Mouse (Mus musculus) ES-Bruce4 (cell line): ENCODE data around the gene E2f4. TPM values are rescaled to one million over a fixed set of nuclear protein-coding genes. Genes with fewer than 3 reads are reported as not detected.

Source experiments
- H3K27ac ChIP-seq: 2 replicates; pipeline ENCODE4 v1.5.1; 2012; ENCODE audit warnings: low read length, inconsistent platforms; ENCODE audit not compliant: insufficient read depth
- H3K27me3 ChIP-seq: 2 replicates; pipeline ENCODE4 v1.6.1; 2012; ENCODE audit warnings: mild to moderate bottlenecking, low read length, inconsistent platforms; ENCODE audit not compliant: control insufficient read depth, poor library complexity, insufficient read depth, severe bottlenecking
- H3K36me3 ChIP-seq: 2 replicates; pipeline ENCODE4 v1.6.1; 2012; ENCODE audit warnings: inconsistent platforms, mild to moderate bottlenecking, low read length, moderate library complexity; ENCODE audit not compliant: control insufficient read depth, poor library complexity, insufficient read depth, severe bottlenecking
- H3K4me1 ChIP-seq: one replicate; pipeline ENCODE4 v1.8.1; 2011; ENCODE audit warnings: low read length; ENCODE audit not compliant: control insufficient read depth, insufficient read depth
- H3K4me3 ChIP-seq: 2 replicates; pipeline ENCODE4 v1.5.1; 2011; ENCODE audit warnings: low read depth, mild to moderate bottlenecking, low read length
- H3K9ac ChIP-seq: 2 replicates; pipeline ENCODE4 v1.6.1; 2012; ENCODE audit warnings: low read depth, mild to moderate bottlenecking, inconsistent platforms; ENCODE audit not compliant: poor library complexity, severe bottlenecking
- H3K9me3 ChIP-seq: replicated peaks from 2 replicates; pipeline ENCODE4 v1.6.1; 2012; ENCODE audit warnings: mild to moderate bottlenecking, low read length, inconsistent platforms; ENCODE audit not compliant: control insufficient read depth, poor library complexity, insufficient read depth, severe bottlenecking
- CTCF ChIP-seq: IDR thresholded peaks from one replicate; pipeline ENCODE4 v1.8.1; 2011; ENCODE audit warnings: low read depth, low read length
- EP300 ChIP-seq: IDR thresholded peaks from 2 replicates; pipeline ENCODE4 v1.6.1; 2011; ENCODE audit warnings: low read depth, low read length; ENCODE audit not compliant: insufficient read depth
- POLR2A ChIP-seq: IDR thresholded peaks from one replicate; pipeline ENCODE4 v1.8.1; 2011; ENCODE audit warnings: low read length; ENCODE audit not compliant: insufficient read depth
- polyA plus RNA-seq: library from polyadenylated mRNA; stranded (reverse); fragments of >200 nt; gene quantifications from 2 replicates; pipeline ENCODE4 v1.2.4, GENCODE M21; 2011; ENCODE audit warnings: low read depth; ENCODE audit not compliant: missing spikeins, insufficient read depth, insufficient read length

The E2f4 gene
- polyA plus RNA-seq, 1 experiment, result 104 TPM

DNA sequence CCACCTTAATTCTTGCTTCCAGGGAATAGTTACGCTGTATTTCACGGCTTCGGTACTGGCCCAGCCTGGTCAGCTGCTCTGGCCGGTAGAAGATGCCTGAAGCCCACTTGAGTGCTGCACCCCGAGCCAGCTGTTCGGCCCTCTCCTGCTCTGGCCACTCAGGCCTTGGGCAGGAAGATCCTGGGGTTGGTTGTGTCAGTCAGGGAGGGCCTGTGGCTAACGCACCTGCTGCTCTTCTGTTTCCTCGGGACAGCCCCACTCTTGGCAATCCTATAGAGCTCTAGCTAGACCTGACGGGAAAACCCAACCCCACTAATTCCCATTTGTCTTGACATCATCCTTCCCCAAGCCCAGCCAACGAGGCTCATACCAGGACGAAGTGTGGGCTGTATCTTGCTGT lies 2.2 kb upstream of the E2f4 start:
- Histone ChIP-seq H3K27me3 (no peaks in the 10 kb centered on the region), H3K36me3 (peaks cover 14% of the 10 kb centered on the region), H3K9ac (peak overlapping the region; percentile 34), H3K4me1 (peaks cover 6% of the 10 kb centered on the region), H3K4me3 (peak overlapping the region; percentile 37), H3K9me3 (no peaks in the 10 kb centered on the region), H3K27ac (peak overlapping the region; percentile 7; the same call in 1 of the 2 replicates)
- TF ChIP-seq POLR2A, result no peak
- TF ChIP-seq EP300, result no peak
- TF ChIP-seq CTCF, result no peak

DNA sequence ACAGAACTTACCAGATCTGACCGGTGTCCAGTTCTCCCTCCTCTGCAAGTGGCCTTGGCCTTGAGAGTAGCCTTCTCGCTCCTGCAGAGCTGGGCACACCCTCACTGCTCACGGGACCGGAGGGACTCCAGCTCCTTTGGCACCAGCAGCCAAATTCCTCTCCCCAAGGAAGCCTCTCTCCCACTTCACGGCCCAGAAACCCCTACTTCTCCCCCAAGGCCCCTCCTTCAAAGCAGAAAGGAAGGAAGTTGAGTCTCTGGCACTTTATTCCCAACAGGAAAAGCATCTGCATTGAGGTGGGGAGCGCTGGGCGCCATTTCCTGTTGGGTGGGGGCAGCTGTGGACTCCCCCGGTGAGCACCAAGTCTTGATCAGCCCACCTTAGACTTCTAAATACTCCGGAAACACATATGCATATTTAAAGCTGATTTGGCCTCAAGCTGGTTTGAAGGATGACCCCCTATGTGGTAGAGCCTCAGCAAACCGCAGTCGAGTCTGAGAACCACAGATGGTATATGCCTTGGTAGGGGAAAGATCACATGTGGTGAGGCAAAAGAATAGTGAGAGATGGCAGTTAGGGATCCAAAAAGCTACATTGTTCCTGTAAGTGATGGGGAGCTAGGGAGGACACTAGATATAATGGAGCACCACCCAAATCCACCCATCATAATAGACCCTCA lies 1.4 kb upstream of the E2f4 start, which contains the start of gene Exoc3l:
TSS of gene Exoc3l (minus strand) at position 207 of the 679 bp plus-strand sequence.
- TF ChIP-seq POLR2A (no peak), CTCF (no peak), EP300 (no peak)
- peak within 1 kb of the TSS; percentile 21; the same call in 1 of the 2 replicates for H3K27ac ChIP-seq

DNA sequence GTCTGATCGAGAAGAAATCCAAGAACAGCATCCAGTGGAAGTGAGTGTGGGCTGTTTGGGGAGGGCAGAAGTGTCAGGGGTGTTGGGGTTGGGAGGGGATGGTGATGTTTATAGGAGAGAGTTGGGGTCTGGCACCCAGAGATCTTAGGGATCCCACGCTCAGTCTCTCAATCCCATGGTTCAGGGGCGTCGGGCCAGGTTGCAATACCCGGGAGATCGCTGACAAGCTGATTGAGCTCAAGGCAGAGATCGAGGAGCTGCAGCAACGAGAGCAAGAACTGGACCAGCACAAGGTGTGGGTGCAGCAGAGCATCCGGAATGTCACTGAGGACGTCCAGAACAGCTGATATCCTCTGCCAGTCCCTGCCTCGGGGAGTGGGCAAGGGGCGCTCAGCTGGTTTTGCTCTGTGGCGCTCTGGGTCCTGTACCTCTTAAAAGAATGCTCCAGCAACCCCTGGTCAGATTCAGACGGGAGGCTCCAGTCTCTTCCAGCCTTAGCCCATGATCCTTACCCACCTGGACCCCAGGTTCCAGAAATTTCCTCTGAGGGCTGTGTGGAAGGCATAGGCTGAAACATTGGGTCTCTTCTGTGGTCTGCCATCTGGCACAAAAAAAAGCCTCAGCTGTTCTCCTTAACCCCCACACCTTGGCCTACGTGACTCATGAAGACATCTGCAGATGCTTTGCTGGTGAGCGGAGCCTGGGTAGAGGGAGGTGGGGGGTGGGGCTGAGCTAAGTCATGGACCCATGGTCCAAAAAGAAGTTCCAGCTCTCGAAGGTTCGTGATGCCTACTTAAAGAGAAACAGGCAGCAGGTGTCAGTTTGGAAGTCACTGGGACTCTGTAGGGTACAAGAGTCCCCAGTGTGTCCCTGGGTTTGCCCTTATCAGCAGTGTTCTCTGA lies 1.1 kb downstream of the E2f4 start:
- Histone ChIP-seq H3K27ac (no peak overlapping the region), H3K4me3 (peak overlapping the region; percentile 97), H3K9me3 (no peaks in the 10 kb centered on the region), H3K27me3 (no peaks in the 10 kb centered on the region), H3K36me3 (peaks cover 43% of the 10 kb centered on the region), H3K4me1 (peaks cover 6% of the 10 kb centered on the region), H3K9ac (peak overlapping the region; percentile 94)
- TF ChIP-seq POLR2A (no peak), EP300 (no peak), CTCF (no peak)

More for the DNA sequence above, 1.4 kb upstream of the E2f4 start, which contains the start of gene Exoc3l:
- no peaks in the 10 kb centered on the region for H3K9me3 ChIP-seq
- peaks cover 6% of the 10 kb centered on the region for H3K4me1 ChIP-seq
- peak within 1 kb of the TSS; percentile 94 for H3K9ac ChIP-seq
- H3K4me3 ChIP-seq, result peak within 1 kb of the TSS; percentile 37
- H3K36me3 ChIP-seq, result peaks cover 22% of the 10 kb centered on the region
- H3K27me3 ChIP-seq, result no peaks in the 10 kb centered on the region

- H3K36me3 ChIP-seq, result peaks cover 54% of the 10 kb centered on the region
- no peak for TF ChIP-seq POLR2A
- no peak for TF ChIP-seq CTCF
- TF ChIP-seq EP300, result no peak
- no peak overlapping the region for H3K9ac ChIP-seq
- H3K4me1 ChIP-seq, result peaks cover 9% of the 10 kb centered on the region
- H3K27ac ChIP-seq, result no peak overlapping the region
- no peak overlapping the region for H3K4me3 ChIP-seq
- H3K9me3 ChIP-seq, result no peaks in the 10 kb centered on the region
- no peaks in the 10 kb centered on the region for H3K27me3 ChIP-seq
Observed at GRCm38 (mm10) chr8:105299962-105300361, 2.5 kb downstream of the E2f4 start.

- H3K27ac ChIP-seq, result peak overlapping the region; percentile 75
- TF ChIP-seq EP300 (no peak), POLR2A (no peak), CTCF (no peak)
- no peaks in the 10 kb centered on the region for H3K27me3 ChIP-seq
- no peak overlapping the region for H3K4me3 ChIP-seq
- peaks cover 5% of the 10 kb centered on the region for H3K4me1 ChIP-seq
- H3K9me3 ChIP-seq, result no peaks in the 10 kb centered on the region
- H3K36me3 ChIP-seq, result peaks cover 60% of the 10 kb centered on the region
- H3K9ac ChIP-seq, result no peak overlapping the region
Observed at GRCm38 (mm10) chr8:105303396-105303795, 5.9 kb downstream of the E2f4 start.

DNA sequence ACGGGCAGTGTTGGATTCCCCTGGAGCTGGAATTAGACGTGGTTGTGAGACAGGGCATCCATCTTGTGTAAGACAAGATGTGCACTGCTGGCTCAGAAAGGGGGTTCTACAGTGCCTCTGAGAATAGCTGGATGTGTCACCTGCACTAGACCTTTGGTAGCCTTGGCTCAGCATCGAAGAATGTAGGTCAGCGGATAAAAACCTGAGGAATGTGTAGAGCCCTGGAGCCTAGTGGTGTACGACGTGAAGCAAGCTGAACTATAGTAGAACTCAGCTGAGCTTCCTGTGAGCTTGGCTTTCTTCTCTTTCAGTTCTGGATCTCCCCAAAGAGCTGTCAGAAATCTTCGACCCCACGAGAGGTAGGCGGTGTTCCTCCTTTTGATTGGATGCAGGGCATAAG lies 6.4 kb downstream of the E2f4 start:
- H3K9me3 ChIP-seq, result no peaks in the 10 kb centered on the region
- TF ChIP-seq CTCF (no peak), POLR2A (no peak)
- no peak overlapping the region for H3K9ac ChIP-seq
- peaks cover 58% of the 10 kb centered on the region for H3K36me3 ChIP-seq
- peaks cover 3% of the 10 kb centered on the region for H3K4me1 ChIP-seq
- peak overlapping the region; percentile 75 for H3K27ac ChIP-seq
- no peaks in the 10 kb centered on the region for H3K27me3 ChIP-seq
- H3K4me3 ChIP-seq, result no peak overlapping the region
